13 mouse cellular contexts compared by ENCODE assay signal in the genomic region with DNA sequence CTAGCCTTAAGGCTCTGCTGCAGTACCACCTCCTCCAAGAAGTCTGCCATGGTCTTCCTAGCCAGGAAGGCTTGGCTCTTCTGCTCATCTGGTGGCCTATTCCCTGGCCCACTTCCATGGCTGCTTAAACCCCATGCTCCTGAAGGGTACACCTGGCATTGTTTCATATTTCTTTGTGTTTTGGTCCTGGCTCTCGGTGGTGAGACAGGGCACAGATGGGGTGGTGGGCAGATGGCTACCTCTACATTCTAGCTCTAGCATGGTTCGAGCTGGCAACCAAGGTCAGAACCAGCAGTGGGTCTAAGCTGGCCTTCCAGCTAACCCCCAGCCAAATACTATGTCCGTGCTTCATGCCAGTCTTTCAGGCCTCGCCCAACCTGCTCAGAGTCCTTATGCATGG. TPM values are rescaled to one million over a fixed set of nuclear protein-coding genes. Genes with fewer than 3 reads are reported as not detected.
DNase-seq lines count a peak whose midpoint lies in the region; ATAC-seq and TF ChIP-seq lines count a peak whose summit lies in the region.
"Had no signal": no experiment of that assay in that cellular context is flagged by ENCODE, and none has a peak within 500 bp of the region (broad histone marks: within the 10 kb centered on the region; RNA-seq: fewer than 3 reads in every experiment).

No protein-coding gene starts in this region.

- H3K9me3 ChIP-seq in stomach, embryonic 16.5 days (replicated peaks; ENCODE audit: control insufficient read depth, low read length) = no peaks in the 10 kb centered on the region

- H3K4me3 ChIP-seq in heart, adult 2 months = no peak overlapping the region
- H3K4me3 ChIP-seq in stomach, embryonic 16.5 days (replicated peaks; ENCODE audit: low read length) = peak overlapping the region; percentile 48

- peaks cover 23% of the 10 kb centered on the region for H3K4me1 ChIP-seq in heart, adult 2 months (ENCODE audit: control insufficient read depth, insufficient read depth, low read length)
- H3K4me1 ChIP-seq in stomach, embryonic 16.5 days (ENCODE audit: control insufficient read depth, insufficient read depth, low read length) = peaks cover 31% of the 10 kb centered on the region

- 91% methylated on average over 4 of the region's 4 CpGs for WGBS in heart, adult 2 months
- WGBS in stomach, embryonic 16.5 days = 86% methylated on average over 4 of the region's 4 CpGs

- no peaks in the 10 kb centered on the region for H3K79me2 ChIP-seq in heart, adult 2 months (replicated peaks; ENCODE audit: control insufficient read depth, insufficient read depth, low read length)

- DNase-seq in heart, adult 2 months = peak in 1 of 2 experiments; percentile 20
- no peak for DNase-seq in heart, adult 8-10 months (ENCODE audit: low spot score)
- peak; percentile 1 for DNase-seq in right cerebral cortex, postnatal 4 days
- DNase-seq in right cerebral cortex, adult 2 months (ENCODE audit: low spot score in 2 of 2) = no peak
- peak; percentile 1 to 7 for DNase-seq in heart, postnatal 36 days
- DNase-seq in lung, postnatal 36 days = no peak
- DNase-seq in gastrocnemius, postnatal 10 days = no peak
- DNase-seq: kidney, adult 11 months; retina, postnatal 1 day had no signal

- H3K9ac ChIP-seq in heart, adult 2 months (ENCODE audit: low read depth, low read length) = no peak overlapping the region
- H3K9ac ChIP-seq in stomach, embryonic 16.5 days (ENCODE audit: low read length) = peak overlapping the region; percentile 80

- H3K4me2 ChIP-seq in stomach, embryonic 16.5 days (ENCODE audit: low read depth, low read length) = peak overlapping the region; percentile 65

- TF ChIP-seq POLR2A in heart, adult 2 months (IDR thresholded peaks at IDR 0.05; ENCODE audit: insufficient read depth, low read depth, low read length) = no peak

- no peak for TF ChIP-seq CTCF in heart, adult 2 months (IDR thresholded peaks at IDR 0.05)

- no peaks in the 10 kb centered on the region for H3K36me3 ChIP-seq in heart, adult 2 months (ENCODE audit: control insufficient read depth, insufficient read depth, low read length)
- H3K36me3 ChIP-seq in stomach, embryonic 16.5 days (ENCODE audit: control insufficient read depth, insufficient read depth, low read length) = no peaks in the 10 kb centered on the region

- H3K27me3 ChIP-seq in heart, adult 2 months (ENCODE audit: control insufficient read depth, insufficient read depth, low read length) = no peaks in the 10 kb centered on the region
- H3K27me3 ChIP-seq in stomach, embryonic 16.5 days (ENCODE audit: control insufficient read depth, insufficient read depth, low read length) = no peaks in the 10 kb centered on the region

- no peak for TF ChIP-seq EP300 in heart, adult 2 months (IDR thresholded peaks at IDR 0.05; ENCODE audit: insufficient read depth, low read depth, low read length)

- no peak for ATAC-seq in stomach, embryonic 16.5 days (ENCODE audit: insufficient read depth, low FRiP score)

- peak overlapping the region; percentile 75 for H3K27ac ChIP-seq in heart, adult 2 months
- peak overlapping the region; percentile 97 for H3K27ac ChIP-seq in stomach, embryonic 16.5 days (ENCODE audit: low read length)
- H3K27ac ChIP-seq: macrophage had no signal

- intact Hi-C loops in heart, adult 2 months (cut with DNase I) = no loop called here
- intact Hi-C loops in heart, postnatal 36 days (cut with DNase I) = no loop called here

RNA-seq across cellular contexts. Expression of gene Lsp1, which starts 12.3 kb away (rescaled TPM):
- total RNA-seq in heart, adult 2 months (2021) = 10 to 100 TPM; 28.4 to 35.0 TPM
- polyA plus RNA-seq in heart, adult 2 months (2012; rRNA removed) = 96.6 and 107 TPM in 2 replicates
- 10 to 100 TPM; 24.0 to 40.3 (median 31.7) TPM for total RNA-seq in heart, adult 8-10 months (2022)
- total RNA-seq in heart, postnatal 36 days (2021) = 10 to 100 TPM; 31.7 to 40.4 TPM
- polyA plus RNA-seq in stomach, embryonic 16.5 days (2015; fragmentation: Nextera tagmentation; extraction: Ambion mirVana) = 216 and 235 TPM in 2 replicates
- total RNA-seq in gastrocnemius, postnatal 10 days (2021) = 10 to 100 TPM; 14.4 to 24.4 TPM

RNA-seq across cellular contexts. Expression of gene Tnnt3, which starts 25.7 kb away (rescaled TPM):
- total RNA-seq in heart, adult 2 months (2021) = 1 to 10 TPM; 1.1 to 1.3 TPM
- polyA plus RNA-seq in heart, adult 2 months (2012; rRNA removed) = 1.8 TPM in 1 of 2 replicates, not detected in the other
- 10 to 100 TPM in 1 of 4 experiments, 1 to 10 TPM in 3; 7.6 to 13.6 (median 9.6) TPM for total RNA-seq in heart, adult 8-10 months (2022)
- total RNA-seq in heart, postnatal 36 days (2021) = under 1 TPM; 0.61 to 0.68 TPM
- 12.0 and 208 TPM in 2 replicates for polyA plus RNA-seq in stomach, embryonic 16.5 days (2015; fragmentation: Nextera tagmentation; extraction: Ambion mirVana)
- over 10,000 TPM; 17,146 to 18,824 TPM for total RNA-seq in gastrocnemius, postnatal 10 days (2021)
- total RNA-seq: left cerebral cortex, postnatal 10 days had no signal
- polyA plus RNA-seq: macrophage had no signal

RNA-seq across cellular contexts. Expression of gene Tnni2, which starts 31.3 kb away (rescaled TPM):
- 1 to 10 TPM; 2.7 to 3.0 TPM for total RNA-seq in heart, adult 2 months (2021)
- polyA plus RNA-seq in heart, adult 2 months (2012; rRNA removed) = 5.9 and 7.5 TPM in 2 replicates
- 1 to 10 TPM; 5.1 to 10.0 (median 7.8) TPM for total RNA-seq in heart, adult 8-10 months (2022)
- total RNA-seq in heart, postnatal 36 days (2021) = 1 to 10 TPM; 1.6 to 3.4 TPM
- polyA plus RNA-seq in stomach, embryonic 16.5 days (2015; fragmentation: Nextera tagmentation; extraction: Ambion mirVana) = 20.2 and 217 TPM in 2 replicates
- over 10,000 TPM; 11,296 to 12,937 TPM for total RNA-seq in gastrocnemius, postnatal 10 days (2021)

RNA-seq across cellular contexts. Expression of gene Syt8, which starts 38.3 kb away (rescaled TPM):
- not detected for total RNA-seq in heart, adult 2 months (2021)
- not detected in 2 replicates for polyA plus RNA-seq in heart, adult 2 months (2012; rRNA removed)
- total RNA-seq in heart, adult 8-10 months (2022) = under 1 TPM in 1 of 4 experiments, not detected in 3; 0.25 TPM
- not detected for total RNA-seq in heart, postnatal 36 days (2021)
- polyA plus RNA-seq in stomach, embryonic 16.5 days (2015; fragmentation: Nextera tagmentation; extraction: Ambion mirVana) = 31.1 and 50.1 TPM in 2 replicates
- total RNA-seq in gastrocnemius, postnatal 10 days (2021) = under 1 TPM in 1 of 2 experiments, not detected in 1; 0.36 TPM
- total RNA-seq: gastrocnemius, adult 8-10 months; left cerebral cortex, postnatal 10 days had no signal

RNA-seq across cellular contexts. Expression of gene Mrpl23, which starts 59.5 kb away (rescaled TPM):
- total RNA-seq in heart, adult 2 months (2021) = 1 to 10 TPM in 1 of 2 experiments, under 1 TPM in 1; 0.89 to 2.1 TPM
- polyA plus RNA-seq in heart, adult 2 months (2012; rRNA removed) = 12.8 and 18.0 TPM in 2 replicates
- total RNA-seq in heart, adult 8-10 months (2022) = 10 to 100 TPM in 2 of 4 experiments, 1 to 10 TPM in 1, under 1 TPM in 1; 0.90 to 35.4 (median 16.1) TPM
- total RNA-seq in heart, postnatal 36 days (2021) = 10 to 100 TPM; 12.8 to 13.1 TPM
- polyA plus RNA-seq in stomach, embryonic 16.5 days (2015; fragmentation: Nextera tagmentation; extraction: Ambion mirVana) = 16.2 and 30.7 TPM in 2 replicates
- total RNA-seq in gastrocnemius, postnatal 10 days (2021) = 1 to 10 TPM; 6.4 to 7.2 TPM

Comparison
In these comparisons a context has a peak if more than half of its experiments do, and no peak if none do; other contexts are left out.
1. DNase-seq: peak in right cerebral cortex, postnatal 4 days (single experiment) and heart, postnatal 36 days (2 of 2); none in heart, adult 8-10 months (single experiment), right cerebral cortex, adult 2 months (0 of 2), lung, postnatal 36 days (single experiment) and gastrocnemius, postnatal 10 days (single experiment).
2. RNA of gene Tnnt3, which starts 25.7 kb away (total RNA-seq): 17,146 to 18,824 TPM in gastrocnemius, postnatal 10 days; 7.6 to 13.6 TPM in heart, adult 8-10 months, 1.1 to 1.3 TPM in heart, adult 2 months and 0.61 to 0.68 TPM in heart, postnatal 36 days; every median in the first group is over 1,000 times any median in the second.
3. RNA of gene Tnni2, which starts 31.3 kb away (total RNA-seq): 11,296 to 12,937 TPM in gastrocnemius, postnatal 10 days; 5.1 to 10.0 TPM in heart, adult 8-10 months, 1.6 to 3.4 TPM in heart, postnatal 36 days and 2.7 to 3.0 TPM in heart, adult 2 months; every median in the first group is over 1,000 times any median in the second.